Mouse (Mus musculus) CH12.LX (cell line): ENCODE measurements around the gene Cep63. TPM values are rescaled to one million over a fixed set of nuclear protein-coding genes. Genes with fewer than 3 reads are reported as not detected.

Experiments used
- DNase-seq: peaks from one replicate; pipeline ENCODE4 v3.0.0-alpha.2; 2013; ENCODE audit errors: extremely low read depth
- H3K27ac ChIP-seq: 2 replicates; pipeline ENCODE4 v1.5.1; 2012; ENCODE audit warnings: low read depth, mild to moderate bottlenecking, control low read depth, moderate library complexity; ENCODE audit not compliant: insufficient read depth
- H3K27me3 ChIP-seq: replicated peaks from 2 replicates; pipeline ENCODE3; 2012; ENCODE audit warnings: inconsistent platforms
- H3K36me3 ChIP-seq, 2 experiments: replicated peaks in 1 of 2; 2 replicates each; pipeline versions ENCODE3 to v1.6.1; 2012; ENCODE audit warnings: inconsistent platforms in 1 of 2, low read length in 1 of 2, mild to moderate bottlenecking in 1 of 2, mixed read lengths in 1 of 2, moderate library complexity in 1 of 2; ENCODE audit not compliant: control insufficient read depth in 1 of 2, insufficient read depth in 1 of 2
- H3K4me1 ChIP-seq, 2 experiments: 2 replicates each; pipeline ENCODE4 v1.6.1; 2012; ENCODE audit warnings: inconsistent platforms in 1 of 2, moderate library complexity in 1 of 2; ENCODE audit not compliant: insufficient read depth in 2 of 2, control insufficient read depth in 1 of 2
- H3K4me2 ChIP-seq: 2 replicates; pipeline ENCODE4 v1.6.1; 2012; ENCODE audit warnings: low read depth, mild to moderate bottlenecking, control low read depth; ENCODE audit not compliant: poor library complexity, insufficient read depth, severe bottlenecking
- H3K4me3 ChIP-seq, 3 experiments: fragments of 150-350 bp in 1 of 3; sonication (generic) in 1 of 3; replicated peaks in 1 of 3; 2 replicates each; pipeline versions ENCODE3 to v1.5.1; 2011 to 2012; ENCODE audit warnings: low read depth in 2 of 3, low read length in 2 of 3, mild to moderate bottlenecking in 2 of 3, moderate library complexity in 2 of 3, control low read depth in 1 of 3, improper control_type of control experiment in 1 of 3, inconsistent platforms in 1 of 3, mixed read lengths in 1 of 3; ENCODE audit not compliant: poor library complexity in 1 of 3
- H3K79me2 ChIP-seq: replicated peaks from 2 replicates; pipeline ENCODE4 v1.6.1; 2012; ENCODE audit warnings: mild to moderate bottlenecking, moderate library complexity; ENCODE audit not compliant: control insufficient read depth, poor library complexity, insufficient read depth, severe bottlenecking; ENCODE audit errors: extremely low read depth
- H3K9ac ChIP-seq: 2 replicates; pipeline ENCODE4 v1.6.1; 2012; ENCODE audit warnings: low read depth, mild to moderate bottlenecking, control low read depth, moderate library complexity; ENCODE audit not compliant: insufficient read depth
- H3K9me3 ChIP-seq: replicated peaks from 2 replicates; pipeline ENCODE3; 2012; ENCODE audit warnings: low read length, inconsistent platforms, mixed read lengths
- BHLHE40 ChIP-seq: IDR thresholded peaks from 2 replicates; pipeline ENCODE4 v1.6.1; 2011; ENCODE audit warnings: mild to moderate bottlenecking, low read depth, low read length, improper control_type of control experiment
- ELF1 ChIP-seq: IDR thresholded peaks from 2 replicates; pipeline ENCODE4 v1.6.1; 2014; ENCODE audit warnings: low read depth, mild to moderate bottlenecking, inconsistent platforms, low read length, improper control_type of control experiment
- ETS1 ChIP-seq: conservative IDR thresholded peaks from 2 replicates; pipeline ENCODE4 v1.6.1; 2012; ENCODE audit warnings: low read depth, mild to moderate bottlenecking, inconsistent platforms, low read length, improper control_type of control experiment, moderate library complexity
- GABPA ChIP-seq: IDR thresholded peaks from 2 replicates; pipeline ENCODE4 v1.6.1; 2012; ENCODE audit warnings: low read depth, low read length, improper control_type of control experiment, inconsistent platforms; ENCODE audit not compliant: insufficient replicate concordance
- HCFC1 ChIP-seq: IDR thresholded peaks from 2 replicates; pipeline ENCODE4 v1.6.1; 2012; ENCODE audit warnings: low read depth, mild to moderate bottlenecking, inconsistent platforms, low read length, improper control_type of control experiment
- JUND ChIP-seq: conservative IDR thresholded peaks from 2 replicates; pipeline ENCODE4 v1.6.1; 2011; ENCODE audit warnings: low read depth, low read length, improper control_type of control experiment
- KAT2A ChIP-seq: IDR thresholded peaks from 2 replicates; pipeline ENCODE4 v1.6.1; 2012; ENCODE audit warnings: low read length, improper control_type of control experiment, inconsistent platforms; ENCODE audit not compliant: insufficient replicate concordance
- MAFK ChIP-seq: IDR thresholded peaks from 2 replicates; pipeline ENCODE4 v1.6.1; 2011; ENCODE audit warnings: low read length, improper control_type of control experiment; ENCODE audit not compliant: insufficient replicate concordance
- MEF2A ChIP-seq: IDR thresholded peaks from 2 replicates; pipeline ENCODE4 v1.6.1; 2014; ENCODE audit warnings: low read depth, mild to moderate bottlenecking, inconsistent platforms, low read length, improper control_type of control experiment, borderline replicate concordance
- MXI1 ChIP-seq: IDR thresholded peaks from 2 replicates; pipeline ENCODE4 v1.6.1; 2011; ENCODE audit warnings: mild to moderate bottlenecking, low read depth, low read length, improper control_type of control experiment
- MYC ChIP-seq: IDR thresholded peaks from 2 replicates; pipeline ENCODE4 v1.6.1; 2011; ENCODE audit warnings: low read depth, mild to moderate bottlenecking, improper control_type of control experiment, low read length
- NRF1 ChIP-seq: IDR thresholded peaks from 2 replicates; pipeline ENCODE4 v1.6.1; 2014; ENCODE audit warnings: low read depth, mild to moderate bottlenecking, inconsistent platforms, low read length, improper control_type of control experiment, moderate library complexity
- PAX5 ChIP-seq: IDR thresholded peaks from 2 replicates; pipeline ENCODE4 v1.6.1; 2012; ENCODE audit warnings: low read length, inconsistent platforms, mixed read lengths
- POLR2A ChIP-seq: IDR thresholded peaks from 2 replicates; pipeline ENCODE4 v1.6.1; 2011; ENCODE audit warnings: low read depth, mild to moderate bottlenecking, improper control_type of control experiment, low read length
- RAD21 ChIP-seq: IDR thresholded peaks from 2 replicates; pipeline ENCODE4 v1.6.1; 2011; ENCODE audit warnings: low read depth, mild to moderate bottlenecking, low read length, improper control_type of control experiment, moderate library complexity
- SMC3 ChIP-seq: IDR thresholded peaks from 2 replicates; pipeline ENCODE4 v1.6.1; 2011; ENCODE audit warnings: low read depth, low read length, improper control_type of control experiment
- TBP ChIP-seq: conservative IDR thresholded peaks from 2 replicates; pipeline ENCODE4 v1.6.1; 2011; ENCODE audit warnings: low read depth, low read length, improper control_type of control experiment
- USF2 ChIP-seq: conservative IDR thresholded peaks from 2 replicates; pipeline ENCODE4 v1.6.1; 2011; ENCODE audit warnings: low read depth, low read length, improper control_type of control experiment
- ZC3H11A ChIP-seq: IDR thresholded peaks from 2 replicates; pipeline ENCODE4 v1.6.1; 2012; ENCODE audit warnings: low read depth, mild to moderate bottlenecking, inconsistent platforms, low read length, improper control_type of control experiment
- ZMIZ1 ChIP-seq: IDR thresholded peaks from 2 replicates; pipeline ENCODE4 v1.6.1; 2012; ENCODE audit warnings: low read depth, mild to moderate bottlenecking, inconsistent platforms, low read length, improper control_type of control experiment
- ZNF384 ChIP-seq: IDR thresholded peaks from 2 replicates; pipeline ENCODE4 v1.6.1; 2012; ENCODE audit warnings: low read depth, low read length, improper control_type of control experiment, inconsistent platforms
- dilution Hi-C: fragments of 300-500 bp; cut with MboI; formaldehyde crosslinking; loops from 2 replicates; pipeline ENCODE4 v1.14.3; 2020; ENCODE audit warnings: low sequenced_read_pairs; ENCODE audit not compliant: extremely low pct_unique_long_range_greater_than_20kb, extremely low pct_ligation_motif_present
- in situ Hi-C: fragments of 300-500 bp; cut with MboI; formaldehyde crosslinking; loops from 3 replicates; pipeline ENCODE4 v1.14.3; 2019; ENCODE audit warnings: low sequenced_read_pairs, low pct_ligation_motif_present, low pct_unique_long_range_greater_than_20kb, mixed read lengths
- polyA plus RNA-seq: library from polyadenylated mRNA; unstranded; fragments of >175 nt; gene quantifications from 2 replicates; pipeline ENCODE4 v1.2.1, GENCODE M21; 2012; ENCODE audit warnings: low read depth; ENCODE audit not compliant: insufficient read length
- total RNA-seq, 2 experiments: library from RNA; depleted of rRNA; stranded (reverse); fragments of 300-350 nt in 1 of 2; fragments of >200 nt in 1 of 2; gene quantifications; 2 replicates each; pipeline ENCODE4 v1.2.3; 2012 to 2014

Cep63 gene
- total and polyA plus RNA-seq, 3 experiments: 18.7 to 45.6 (median 27.3) TPM

GRCm38 (mm10) chr9:102656355-102657095, 30.2 kb upstream of the Cep63 start:
- Histone ChIP-seq H3K36me3 (no peaks in the 10 kb centered on the region), H3K9ac (no peak overlapping the region), H3K4me1 (no peaks in the 10 kb centered on the region), H3K27ac (no peak overlapping the region), H3K4me2 (no peak overlapping the region), H3K4me3 (no peak overlapping the region), H3K79me2 (no peaks in the 10 kb centered on the region)
- dilution Hi-C loops: no loop called here
- no peak for DNase-seq
- TF ChIP-seq RAD21 (no peak), HCFC1 (no peak), TBP (no peak), POLR2A (no peak), MYC (no peak), ELF1 (no peak), JUND (no peak), BHLHE40 (no peak), MAFK (no peak), GABPA (no peak), SMC3 (no peak), NRF1 (no peak), USF2 (no peak), ZC3H11A (no peak), MXI1 (no peak)
- TF ChIP-seq, all 38 proteins: peak for 0
- Histone ChIP-seq H3K9me3 (peaks cover 3% of the 10 kb centered on the region), H3K27me3 (peaks cover 6% of the 10 kb centered on the region)
- in situ Hi-C loops: no loop called here

DNA sequence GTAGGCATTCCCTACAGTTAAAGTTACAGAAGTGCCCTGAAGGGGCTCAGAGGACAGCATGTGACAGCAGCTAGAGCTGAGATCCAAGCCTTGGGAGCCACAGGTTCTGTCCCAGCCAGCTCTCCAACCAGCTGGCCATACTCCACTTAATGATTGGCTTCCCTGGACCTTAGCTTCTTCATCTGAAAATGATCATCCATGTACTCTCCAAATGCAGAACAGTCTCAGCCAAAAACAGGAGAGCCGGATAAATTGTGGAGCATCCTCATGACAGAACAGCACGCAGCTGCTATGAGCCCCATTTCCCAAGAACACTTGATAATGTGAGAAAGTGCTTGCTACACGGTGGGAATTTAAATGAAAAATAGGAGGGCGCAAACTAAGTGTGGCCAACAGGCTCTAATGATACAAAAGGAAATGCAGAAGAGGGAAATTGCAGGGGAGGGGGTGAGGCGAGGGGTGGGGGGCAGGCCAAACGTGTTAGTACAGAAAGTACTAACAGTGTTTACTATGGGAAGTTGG, 24.9 kb upstream of the Cep63 start:
- dilution Hi-C loops: no loop called here
- H3K9ac ChIP-seq: no peak overlapping the region
- no peak overlapping the region for H3K4me3 ChIP-seq
- in situ Hi-C loops: no loop called here
- H3K4me1 ChIP-seq: no peaks in the 10 kb centered on the region
- H3K27me3 ChIP-seq: peaks cover 4% of the 10 kb centered on the region
- no peaks in the 10 kb centered on the region for H3K79me2 ChIP-seq
- no peak for DNase-seq
- H3K4me2 ChIP-seq: no peak overlapping the region
- H3K27ac ChIP-seq: no peak overlapping the region
- H3K36me3 ChIP-seq: no peaks in the 10 kb centered on the region
- TF ChIP-seq ELF1 (no peak), ZC3H11A (no peak), SMC3 (no peak), JUND (no peak), MAFK (no peak), ZMIZ1 (no peak), PAX5 (no peak), HCFC1 (no peak), USF2 (no peak), ETS1 (no peak), MYC (no peak), GABPA (no peak), ZNF384 (no peak), MEF2A (no peak), POLR2A (no peak), MXI1 (no peak), KAT2A (no peak)
- TF ChIP-seq, all 38 proteins: peak for 0
- peaks cover 3% of the 10 kb centered on the region for H3K9me3 ChIP-seq
